Mouse (Mus musculus): ENCODE measurements at regions not wholly inside any gene's neighbourhood (a gene's known extent, or its start where the extent isn't known, plus 50 kb on each side); places are given as distances from the start of the nearest gene placed in this dataset.
A peak's percentile ranks its signal among the peaks of the same experiment; 100 is the strongest.

DNA sequence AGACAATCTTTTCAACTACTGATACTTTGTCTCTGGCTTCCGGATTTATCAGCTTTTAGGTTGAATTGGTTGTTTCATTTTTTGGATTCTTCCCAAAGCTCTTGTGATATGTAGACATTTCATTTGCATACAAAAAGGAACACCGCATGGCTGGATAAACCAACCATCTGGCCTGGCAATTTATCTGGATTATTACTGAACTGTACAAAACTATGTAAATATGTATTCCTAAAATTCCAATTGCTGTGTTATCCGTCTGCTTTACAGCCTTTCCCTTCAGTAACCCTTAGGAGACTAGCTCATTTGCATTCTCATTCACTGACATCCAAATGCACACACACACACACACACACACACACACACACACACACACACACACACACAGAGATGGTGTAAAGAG, 704.2 kb downstream of the Pla2g4a start:
- no peak for TF ChIP-seq ETS1 (IDR thresholded peaks at IDR 0.05; ENCODE audit: low read depth, low read length)
- TF ChIP-seq RCOR1 (IDR thresholded peaks at IDR 0.05; ENCODE audit: low read depth, low read length), result no peak
- TF ChIP-seq HCFC1 (IDR thresholded peaks at IDR 0.05; ENCODE audit: low read depth, low read length), result no peak
- TF ChIP-seq RAD21 (IDR thresholded peaks at IDR 0.05; ENCODE audit: low read depth, low read length), result no peak
- no peak for TF ChIP-seq MXI1 (IDR thresholded peaks at IDR 0.05; ENCODE audit: low read depth, low read length)
- no peak for TF ChIP-seq CTCF (IDR thresholded peaks at IDR 0.05 in 2 of 3, conservative IDR thresholded peaks at IDR 0.05 in 1 of 3; ENCODE audit: control insufficient read depth in 1 of 3, insufficient read depth in 1 of 3, low read depth in 2 of 3, low read length in 3 of 3, poor library complexity in 1 of 3, severe bottlenecking in 1 of 3)
- TF ChIP-seq POLR2AphosphoS2 (IDR thresholded peaks at IDR 0.05; ENCODE audit: low read length), result no peak
- no peak for TF ChIP-seq ZKSCAN1 (IDR thresholded peaks at IDR 0.05; ENCODE audit: low read depth, low read length)
- TF ChIP-seq UBTF (IDR thresholded peaks at IDR 0.05; ENCODE audit: borderline replicate concordance, insufficient read depth, low read depth, low read length), result no peak
- TF ChIP-seq MAFK (IDR thresholded peaks at IDR 0.05; ENCODE audit: borderline replicate concordance, low read depth, low read length), result no peak
- no peak for TF ChIP-seq BHLHE40 (IDR thresholded peaks at IDR 0.05; ENCODE audit: borderline replicate concordance, low read depth, low read length)
- TF ChIP-seq ZNF384 (IDR thresholded peaks at IDR 0.05; ENCODE audit: low read depth, low read length), result no peak
- no peak for TF ChIP-seq MAZ (IDR thresholded peaks at IDR 0.05; ENCODE audit: low read depth, low read length)
- no peak for TF ChIP-seq USF1 (IDR thresholded peaks at IDR 0.05; ENCODE audit: low read depth, low read length)
- TF ChIP-seq EP300 (IDR thresholded peaks at IDR 0.05; ENCODE audit: low read depth in 1 of 2, low read length in 2 of 2), result no peak
- TF ChIP-seq CHD2 (IDR thresholded peaks at IDR 0.05; ENCODE audit: low read length), result no peak
- TF ChIP-seq MEF2A (IDR thresholded peaks at IDR 0.05; ENCODE audit: extremely low read depth, insufficient replicate concordance, low read depth, low read length, poor library complexity, severe bottlenecking), result no peak
- no peak for TF ChIP-seq E2F4 (IDR thresholded peaks at IDR 0.05; ENCODE audit: borderline replicate concordance, low read depth, low read length)
- H3K4me3 ChIP-seq (ENCODE audit: control insufficient read depth in 1 of 2, insufficient read depth in 1 of 2, low read depth in 2 of 2, low read length in 2 of 2), result no peak overlapping the region
- no peaks in the 10 kb centered on the region for H3K27me3 ChIP-seq (ENCODE audit: control insufficient read depth in 1 of 2, insufficient read depth in 2 of 2, low read length in 2 of 2)
- H3K9me3 ChIP-seq (replicated peaks; ENCODE audit: insufficient read depth, low read length), result no peaks in the 10 kb centered on the region; the same call in 1 of the 2 replicates
- H3K36me3 ChIP-seq (ENCODE audit: control insufficient read depth in 1 of 2, insufficient read depth in 2 of 2, low read length in 2 of 2), result no peaks in the 10 kb centered on the region; a peak in 2 of 4 replicates
- H3K9ac ChIP-seq (ENCODE audit: control insufficient read depth, low read depth, low read length, poor library complexity, severe bottlenecking), result no peak overlapping the region
- no peaks in the 10 kb centered on the region for H3K79me2 ChIP-seq (ENCODE audit: control insufficient read depth, insufficient read depth, low read length, poor library complexity)
- peaks cover 0 to 3% of the 10 kb centered on the region in 2 experiments; a peak in 1 of 4 replicates for H3K4me1 ChIP-seq (ENCODE audit: control insufficient read depth in 1 of 2, insufficient read depth in 2 of 2, low read length in 2 of 2)
- DNase-seq (ENCODE audit: low read depth, low spot score), result no peak
- H3K27ac ChIP-seq (ENCODE audit: control insufficient read depth, low read depth, low read length), result no peak overlapping the region

DNA sequence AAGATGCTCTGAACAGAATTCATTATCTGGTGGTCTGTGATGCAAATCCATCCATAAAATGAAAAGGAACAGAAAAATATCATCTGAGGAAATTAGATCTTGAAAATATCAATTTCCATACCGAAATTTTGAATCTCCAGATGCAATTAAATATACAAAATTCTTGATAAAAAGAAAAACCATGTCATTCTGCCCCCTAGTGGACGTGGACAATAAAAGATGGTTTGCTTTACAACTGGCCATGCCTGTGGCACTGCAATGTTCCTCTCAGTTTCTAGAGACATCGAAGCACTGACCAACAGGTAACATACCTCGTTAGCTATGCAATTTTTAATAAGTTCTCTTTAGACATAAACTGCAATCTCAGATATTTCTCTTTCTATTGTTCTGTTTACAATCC, 706.9 kb downstream of the Pla2g4a start:
- no peaks in the 10 kb centered on the region for H3K79me2 ChIP-seq (ENCODE audit: control insufficient read depth, insufficient read depth, low read length, poor library complexity)
- H3K4me3 ChIP-seq (ENCODE audit: control insufficient read depth in 1 of 2, insufficient read depth in 1 of 2, low read depth in 2 of 2, low read length in 2 of 2), result no peak overlapping the region
- H3K9ac ChIP-seq (ENCODE audit: control insufficient read depth, low read depth, low read length, poor library complexity, severe bottlenecking), result no peak overlapping the region
- DNase-seq (ENCODE audit: low read depth, low spot score), result peak; percentile 66
- no peaks in the 10 kb centered on the region for H3K27me3 ChIP-seq (ENCODE audit: control insufficient read depth in 1 of 2, insufficient read depth in 2 of 2, low read length in 2 of 2)
- peaks cover 0 to 3% of the 10 kb centered on the region in 2 experiments; a peak in 1 of 4 replicates for H3K4me1 ChIP-seq (ENCODE audit: control insufficient read depth in 1 of 2, insufficient read depth in 2 of 2, low read length in 2 of 2)
- no peaks in the 10 kb centered on the region; the same call in 1 of the 2 replicates for H3K9me3 ChIP-seq (replicated peaks; ENCODE audit: insufficient read depth, low read length)
- H3K27ac ChIP-seq (ENCODE audit: control insufficient read depth, low read depth, low read length), result no peak overlapping the region
- TF ChIP-seq CTCF (IDR thresholded peaks at IDR 0.05 in 2 of 3, conservative IDR thresholded peaks at IDR 0.05 in 1 of 3; ENCODE audit: control insufficient read depth in 1 of 3, insufficient read depth in 1 of 3, low read depth in 2 of 3, low read length in 3 of 3, poor library complexity in 1 of 3, severe bottlenecking in 1 of 3), result peak; percentile 26 to 73 (median 36)
- TF ChIP-seq MAFK (IDR thresholded peaks at IDR 0.05; ENCODE audit: borderline replicate concordance, low read depth, low read length), result no peak
- TF ChIP-seq ZC3H11A (IDR thresholded peaks at IDR 0.05; ENCODE audit: low read depth, low read length), result peak; percentile 71
- peak; percentile 83 for TF ChIP-seq RAD21 (IDR thresholded peaks at IDR 0.05; ENCODE audit: low read depth, low read length)
- TF ChIP-seq SMC3 (IDR thresholded peaks at IDR 0.05; ENCODE audit: low read depth, low read length), result peak; percentile 71
- no peaks in the 10 kb centered on the region; a peak in 2 of 4 replicates for H3K36me3 ChIP-seq (ENCODE audit: control insufficient read depth in 1 of 2, insufficient read depth in 2 of 2, low read length in 2 of 2)
